Mouse (Mus musculus) gastrocnemius, adult 2 months (tissue): Measurements from ENCODE around the gene Gm21885. TPM values are rescaled to one million over a fixed set of nuclear protein-coding genes. Genes with fewer than 3 reads are reported as not detected.

ENCODE experiments used
- DNase-seq: peaks from one replicate; pipeline ENCODE4 v3.0.0; 2022
- H3K27ac ChIP-seq: fragments of 200-600 bp; 2 replicates; pipeline ENCODE4 v1.8.1; 2022; ENCODE audit warnings: mild to moderate bottlenecking
- H3K4me3 ChIP-seq: fragments of 200-600 bp; 2 replicates; pipeline ENCODE4 v1.8.1; 2022; ENCODE audit warnings: mild to moderate bottlenecking, moderate library complexity
- CTCF ChIP-seq: fragments of 200-600 bp; IDR thresholded peaks from 2 replicates; pipeline ENCODE4 v1.8.1; 2022; ENCODE audit warnings: antibody characterized with exemption, mild to moderate bottlenecking, moderate library complexity
- intact Hi-C: fragments of 180-260 bp; cut with DNase I; formaldehyde crosslinking; loops from one replicate; pipeline ENCODE4 v1.15.1; 2025
- total RNA-seq, 2 experiments: library from RNA; stranded (reverse); gene quantifications; 2 replicates each; pipeline ENCODE4 v1.2.3; 2021

The Gm21885 gene
- total RNA-seq, 2 experiments from 2014 or later = not detected

DNA sequence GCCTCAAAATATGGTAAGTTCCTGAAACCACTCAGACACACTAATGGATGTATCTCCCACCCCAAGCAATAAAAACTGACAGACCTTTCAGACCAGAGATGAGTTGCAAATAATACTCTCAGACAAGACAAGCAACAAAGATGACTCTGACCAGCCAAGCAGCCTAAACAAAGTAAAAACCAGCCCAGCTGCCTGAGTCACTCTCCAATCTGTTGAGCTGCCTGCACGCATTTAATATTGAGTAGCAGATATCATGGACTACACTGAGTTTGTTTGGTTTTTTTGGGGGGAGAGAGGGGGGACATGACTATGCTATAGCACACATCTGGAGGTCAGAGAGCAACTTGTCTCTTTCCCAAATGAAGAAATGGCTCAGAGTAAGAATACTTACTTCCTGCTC is 33.6 kb downstream of the Gm21885 start:
- intact Hi-C loops = no loop called here
- no peak for DNase-seq
- no peak for TF ChIP-seq CTCF
- H3K4me3 ChIP-seq = 0 out of 2 replicates have a peak overlapping the region, but pooled peaks have one; percentile 4
- H3K27ac ChIP-seq = peak overlapping the region; percentile 46; the same call in 1 of the 2 replicates

DNA sequence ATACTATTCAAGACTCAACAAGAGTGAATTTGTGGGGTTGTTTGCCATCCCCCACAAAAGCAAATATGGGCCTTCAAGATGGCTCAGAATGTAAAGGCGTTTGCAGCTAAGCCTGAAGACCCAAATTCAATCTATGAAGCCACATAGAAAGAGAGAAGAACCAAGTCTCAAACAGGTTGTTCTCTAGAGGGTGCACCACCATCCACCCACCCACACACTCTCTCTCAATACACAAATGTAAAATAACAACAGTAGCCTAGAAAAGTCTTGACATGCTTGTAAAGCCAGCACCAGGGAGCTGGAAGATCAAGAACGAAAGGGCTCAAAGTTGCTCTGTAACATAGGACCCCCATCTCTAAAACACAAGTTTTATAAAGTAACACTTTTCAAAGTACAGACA is 34.9 kb downstream of the Gm21885 start:
- intact Hi-C loops = no loop called here
- TF ChIP-seq CTCF = no peak
- peak overlapping the region; percentile 7; the same call in 1 of the 2 replicates for H3K27ac ChIP-seq
- H3K4me3 ChIP-seq = no peak overlapping the region
- no peak for DNase-seq

DNA sequence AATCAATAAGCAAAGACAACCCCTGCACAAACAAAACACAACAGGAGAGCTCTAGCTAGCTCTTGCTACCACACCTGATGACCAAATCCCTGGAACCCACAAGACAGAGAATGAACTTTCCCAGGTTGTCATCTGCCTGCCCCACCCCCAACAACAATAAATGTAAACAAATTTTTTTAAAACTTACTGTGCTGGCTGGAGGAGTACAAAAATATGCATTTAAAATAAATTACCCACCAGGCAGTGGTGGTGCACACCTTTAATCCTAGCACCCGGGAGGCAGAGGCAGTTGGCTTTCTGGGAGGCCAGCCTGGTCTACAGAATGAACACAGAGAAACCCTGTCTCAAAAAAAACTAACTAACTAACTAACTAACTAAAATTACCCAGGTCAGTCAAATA is 35.3 kb downstream of the Gm21885 start:
- Histone ChIP-seq H3K4me3 (no peak overlapping the region), H3K27ac (peak overlapping the region; percentile 7; the same call in 1 of the 2 replicates)
- DNase-seq = no peak
- TF ChIP-seq CTCF = no peak
- intact Hi-C loops = no loop called here

DNA sequence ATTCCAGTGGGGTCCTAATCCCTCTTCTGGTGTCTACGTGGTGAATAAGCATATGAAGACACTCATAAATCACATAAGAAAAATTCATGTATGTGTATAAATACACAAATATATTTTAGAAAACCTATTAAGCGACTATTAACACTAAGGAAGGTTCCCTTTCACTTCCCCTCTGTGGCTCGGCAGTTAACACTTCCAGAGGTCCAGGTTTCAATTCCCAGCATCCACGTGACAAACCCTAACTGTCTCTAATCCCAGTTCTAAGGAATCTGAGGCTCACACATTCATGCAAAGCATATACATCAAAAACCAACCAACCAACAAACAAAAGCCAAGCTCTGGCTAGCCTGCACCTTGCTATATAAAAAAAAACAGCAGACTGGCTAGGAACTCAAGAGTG is 35.8 kb downstream of the Gm21885 start:
- Histone ChIP-seq H3K27ac (peak overlapping the region; percentile 7; the same call in 1 of the 2 replicates), H3K4me3 (no peak overlapping the region)
- intact Hi-C loops = no loop called here
- DNase-seq = no peak
- TF ChIP-seq CTCF = no peak

DNA sequence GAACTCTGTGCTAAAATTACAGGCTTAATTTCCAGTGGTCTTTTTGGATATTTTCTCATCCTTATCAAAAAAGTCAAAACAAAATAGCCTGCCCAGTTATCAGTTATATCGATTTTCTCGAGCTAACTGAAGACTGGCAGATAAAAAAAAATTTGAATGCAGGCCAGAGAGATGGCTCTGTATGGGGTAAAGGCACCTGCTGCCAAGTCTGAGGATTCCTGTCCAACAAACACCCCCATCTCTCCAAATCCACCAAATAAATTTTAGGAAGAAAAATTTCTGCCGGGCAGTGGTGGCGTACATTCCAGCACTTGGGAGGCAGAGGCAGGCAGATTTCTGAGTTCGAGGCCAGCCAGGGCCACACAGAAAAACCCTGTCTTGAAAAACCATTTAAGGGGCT is 36.4 kb downstream of the Gm21885 start:
- no peak for DNase-seq
- intact Hi-C loops = no loop called here
- no peak for TF ChIP-seq CTCF
- H3K27ac ChIP-seq = no peak overlapping the region
- H3K4me3 ChIP-seq = no peak overlapping the region

DNA sequence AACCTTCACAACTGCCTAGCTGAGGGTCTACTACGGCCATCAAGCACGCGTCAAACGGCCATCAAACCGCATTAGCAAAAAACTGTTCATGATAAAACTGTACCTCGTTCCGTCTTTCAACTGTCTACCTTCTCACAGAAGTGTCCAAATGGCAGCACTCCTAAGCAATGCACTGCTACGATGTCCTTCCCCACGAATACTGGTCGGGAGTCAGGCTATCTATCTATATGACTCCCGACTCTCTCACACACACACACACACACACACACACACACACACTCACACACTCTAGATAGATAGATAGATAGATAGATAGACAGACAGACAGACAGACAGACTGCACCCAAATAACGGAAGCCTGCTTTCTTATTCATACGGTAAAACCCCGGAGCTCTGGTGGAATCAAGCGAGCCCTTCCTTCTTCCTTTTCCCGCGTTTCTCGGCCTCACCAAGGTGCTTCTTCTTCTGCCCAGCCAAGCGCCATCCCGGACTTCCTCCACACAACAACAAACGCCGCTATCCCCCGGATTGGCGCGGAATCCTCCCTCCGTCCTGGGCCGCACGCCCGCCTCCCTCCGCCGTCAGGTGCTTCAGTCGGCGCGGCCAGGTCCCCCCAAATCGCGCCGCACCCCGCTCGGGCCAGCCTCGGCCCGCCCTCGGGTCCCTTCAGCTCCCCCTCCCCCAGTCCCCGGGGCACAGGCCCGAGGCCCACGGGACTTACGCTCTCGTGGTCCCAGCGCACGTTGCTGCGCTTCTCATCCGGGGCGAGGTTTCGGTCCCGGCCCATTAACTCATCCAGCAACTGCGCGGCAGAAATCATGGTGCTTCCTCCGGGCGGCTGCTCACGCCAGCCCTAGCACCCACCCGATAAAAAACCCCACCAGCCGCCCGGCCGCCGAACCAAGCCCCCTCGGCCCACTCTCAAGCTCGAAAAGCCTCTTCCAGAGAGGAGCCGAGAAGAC is 39.6 kb downstream of the Gm21885 start:
- DNase-seq = peak; percentile 78
- Histone ChIP-seq H3K4me3 (peak overlapping the region; percentile 88), H3K27ac (peak overlapping the region; percentile 100)
- intact Hi-C loops = no loop called here
- TF ChIP-seq CTCF = no peak

DNA sequence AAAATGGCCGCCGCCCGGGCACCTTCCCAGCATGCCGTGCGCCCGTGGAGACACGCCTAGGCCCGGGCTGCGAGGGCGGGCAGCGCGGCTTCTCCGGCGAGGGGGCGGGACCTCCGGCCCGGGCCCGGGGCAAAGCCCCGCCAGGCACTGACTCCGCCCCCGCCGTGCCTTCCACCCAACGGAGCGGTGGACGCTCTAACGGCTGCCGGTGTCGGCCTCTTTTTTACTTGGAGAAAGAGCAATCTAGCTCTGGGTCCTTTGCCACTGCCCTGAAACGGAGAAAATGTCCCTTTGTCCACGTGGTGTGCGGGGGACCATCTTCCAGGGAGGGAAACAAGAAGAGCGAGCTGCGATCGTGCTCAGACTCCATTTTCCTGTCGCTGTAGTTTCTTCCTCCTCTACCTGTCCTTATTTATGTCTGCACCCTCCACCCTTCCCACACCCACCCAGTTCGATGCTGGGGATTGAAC is 40.3 kb downstream of the Gm21885 start, which contains the start of gene Luc7l3:
Luc7l3 (minus strand) TSS at position 58 of the 470 bp plus-strand sequence.
- peak within 1 kb of the TSS; percentile 88 for H3K4me3 ChIP-seq
- DNase-seq = peak; percentile 98
- TF ChIP-seq CTCF = no peak
- H3K27ac ChIP-seq = peak within 1 kb of the TSS; percentile 100
- intact Hi-C loops = no loop called here

DNA sequence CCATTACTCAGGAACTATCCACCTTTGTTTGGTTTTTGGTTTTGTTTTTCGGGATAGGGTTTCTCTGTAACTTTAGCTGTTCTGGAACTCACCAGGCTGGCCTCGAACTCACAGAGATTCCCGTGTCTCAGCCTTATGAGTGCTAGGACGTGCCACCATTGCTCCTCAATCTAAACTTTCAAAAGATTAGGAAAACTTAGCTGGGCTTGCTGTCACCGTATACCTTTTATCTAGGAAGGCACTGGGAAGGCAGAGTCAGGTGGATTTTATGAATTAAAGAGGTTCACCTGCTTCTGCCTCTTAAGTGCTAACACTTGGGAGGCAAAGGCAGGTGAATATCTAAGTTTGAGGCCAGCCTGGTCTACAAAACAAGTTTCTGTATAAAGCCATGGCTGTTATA is 41.0 kb downstream of the Gm21885 start:
- TF ChIP-seq CTCF = no peak
- no peak for DNase-seq
- intact Hi-C loops = no loop called here
- Histone ChIP-seq H3K27ac (peak overlapping the region; percentile 100), H3K4me3 (peak overlapping the region; percentile 88)

DNA sequence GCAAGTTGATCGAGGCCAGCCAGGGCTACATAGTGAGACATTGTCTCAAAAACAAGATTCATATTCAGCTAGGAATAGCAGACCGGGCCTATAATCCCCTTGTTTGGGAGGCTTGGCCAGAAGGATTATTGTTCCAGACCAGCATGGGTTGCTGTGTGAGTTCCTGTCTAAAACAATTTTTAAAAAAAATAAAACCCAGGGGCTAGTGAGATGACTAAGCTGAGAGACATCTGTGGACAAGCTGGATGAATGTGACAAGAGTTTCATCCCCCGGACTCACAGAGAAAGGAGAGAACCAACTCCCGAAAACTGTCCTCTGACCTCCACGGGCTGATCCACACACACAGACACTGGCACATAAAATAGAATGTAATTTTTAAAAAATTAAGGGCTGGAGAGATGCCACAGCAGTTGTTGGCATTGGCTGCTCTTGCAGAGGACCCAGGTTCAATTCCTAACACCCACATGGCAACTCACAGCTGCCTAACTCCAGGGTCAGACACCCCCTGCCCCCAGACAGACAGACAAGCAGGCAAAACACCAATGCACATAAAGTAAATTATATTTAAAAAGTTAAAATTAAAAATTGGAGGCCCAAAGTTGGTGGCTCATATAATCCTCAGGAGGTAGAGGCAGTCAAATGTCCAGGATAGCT is 41.7 kb downstream of the Gm21885 start:
- intact Hi-C loops = no loop called here
- TF ChIP-seq CTCF = no peak
- peak overlapping the region; percentile 100 for H3K27ac ChIP-seq
- no peak overlapping the region for H3K4me3 ChIP-seq
- no peak for DNase-seq

DNA sequence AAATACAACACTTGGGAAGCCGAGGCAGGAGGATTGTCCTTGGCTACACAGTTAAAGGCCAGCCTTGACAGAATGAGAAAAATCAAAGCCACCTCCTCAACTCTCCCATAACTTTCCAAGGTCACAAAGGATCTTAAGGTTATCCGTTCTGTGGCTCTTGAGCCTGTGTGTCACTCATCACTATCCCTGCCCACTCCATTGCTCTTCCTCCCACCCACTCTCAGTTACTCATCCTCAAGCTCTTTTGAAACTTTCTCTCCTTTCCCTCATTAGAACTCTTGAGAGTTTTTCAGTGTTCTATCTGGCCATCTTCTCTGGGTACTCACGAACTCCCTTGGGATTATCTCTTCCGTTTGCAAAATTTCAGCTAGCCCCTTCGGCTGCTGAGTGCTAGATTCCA is 42.9 kb downstream of the Gm21885 start:
- intact Hi-C loops = no loop called here
- H3K4me3 ChIP-seq = no peak overlapping the region
- no peak for DNase-seq
- TF ChIP-seq CTCF = no peak
- no peak overlapping the region for H3K27ac ChIP-seq

DNA sequence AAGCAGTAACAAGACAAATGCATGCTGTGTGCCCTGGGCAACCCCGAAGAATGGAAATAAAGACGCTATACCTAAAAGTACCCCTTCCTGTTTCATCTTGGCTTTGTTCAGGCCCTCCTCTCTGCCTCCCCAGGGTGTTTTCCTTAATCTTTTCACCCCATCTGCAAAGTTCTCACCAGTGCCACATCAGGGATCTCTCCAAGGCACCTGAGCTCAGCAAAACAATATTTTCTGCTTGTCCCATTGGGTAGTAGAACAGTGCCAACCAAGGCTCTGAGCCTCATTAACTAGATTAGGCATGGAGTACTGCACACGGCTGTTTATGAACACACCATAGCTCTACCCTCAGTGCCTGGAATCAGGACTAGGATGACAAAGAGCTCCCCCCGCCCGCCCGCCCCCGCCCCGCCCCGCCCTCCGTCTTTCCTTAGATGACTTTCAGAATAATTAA is 45.3 kb downstream of the Gm21885 start:
- H3K4me3 ChIP-seq = peak overlapping the region; percentile 92
- intact Hi-C loops = no loop called here
- no peak for DNase-seq

DNA sequence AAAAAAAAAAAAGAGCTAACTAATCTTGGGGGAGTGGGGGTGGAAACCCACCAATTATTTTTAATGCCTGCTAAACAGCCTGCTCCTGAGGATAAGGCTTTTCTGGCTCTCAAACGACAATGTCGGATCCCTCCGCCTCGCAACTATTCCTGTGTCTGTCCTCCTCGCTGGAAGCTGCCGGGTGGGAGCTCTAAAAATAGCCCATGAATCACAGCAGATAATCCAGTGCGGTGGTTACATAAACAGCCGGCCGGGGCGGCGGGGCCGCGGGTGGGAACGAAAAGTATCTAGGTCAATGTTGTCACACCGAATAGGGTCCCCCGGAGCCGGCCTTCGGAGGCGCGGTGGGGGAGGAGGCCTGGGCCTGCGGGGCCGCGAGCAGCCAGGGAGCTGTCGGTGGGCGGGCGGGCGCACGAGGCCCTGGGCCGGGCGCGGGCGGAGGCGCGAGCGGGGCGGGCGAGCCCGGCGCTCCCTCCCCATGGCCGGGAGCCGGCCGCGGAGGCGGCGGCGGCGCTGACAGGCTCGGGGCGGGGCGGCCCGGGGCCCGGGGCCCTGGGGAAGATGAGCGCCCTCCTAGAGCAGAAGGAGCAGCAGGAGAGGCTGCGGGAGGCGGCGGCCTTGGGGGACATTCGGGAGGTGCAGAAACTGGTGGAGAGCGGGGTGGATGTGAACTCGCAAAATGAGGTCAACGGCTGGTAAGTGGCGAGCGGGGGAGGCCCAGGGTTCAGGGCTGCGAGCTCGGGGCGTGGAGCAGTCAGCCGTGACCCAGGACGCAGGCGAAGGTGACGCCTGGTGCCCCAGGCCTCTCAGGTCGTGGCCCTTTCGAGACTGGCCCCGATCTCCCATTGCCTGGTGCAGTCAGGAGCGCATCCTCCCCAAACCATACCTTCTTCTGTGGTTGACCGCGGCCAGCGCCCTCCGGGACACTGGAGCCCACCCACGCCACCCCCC is 46.3 kb downstream of the Gm21885 start, which contains the start of gene Ankrd40:
Ankrd40 (plus strand) TSS at position 309 of the 951 bp plus-strand sequence.
- peak; percentile 96 for DNase-seq
- Histone ChIP-seq H3K27ac (peak within 1 kb of the TSS; percentile 94), H3K4me3 (peak within 1 kb of the TSS; percentile 92)
- intact Hi-C loops = no loop called here
- no peak; the same call in 1 of the 2 replicates for TF ChIP-seq CTCF

More for the DNA sequence above, 45.3 kb downstream of the Gm21885 start:
- no peak for TF ChIP-seq CTCF
- H3K27ac ChIP-seq = peak overlapping the region; percentile 94
